Mouse (Mus musculus) gastrocnemius, postnatal 25 days (tissue): ENCODE results near the gene Oas1f. TPM values are rescaled to one million over a fixed set of nuclear protein-coding genes. Genes with fewer than 3 reads are reported as not detected.
A peak's percentile ranks its signal among the peaks of the same experiment; 100 is the strongest.
"Not testable (repeated sequence)": the region's sequence is repeated elsewhere in the genome, so short reads cannot be mapped to it uniquely, and the experiment has no call there.

ENCODE experiments used
- DNase-seq: peaks from one replicate; pipeline ENCODE4 v3.0.0; 2022
- long read RNA-seq, 2 experiments: library from polyadenylated mRNA; stranded (forward); transcript quantifications; one replicate each; pipeline ENCODE4 v2.0.0; 2021
- total RNA-seq, 2 experiments: library from RNA; stranded (reverse); gene quantifications; 1 replicate in 1 of 2; 2 replicates in 1 of 2; pipeline ENCODE4 v1.2.3; 2021

The Oas1f gene
- total RNA-seq = not detected
- long read RNA-seq, experiment 1 = 0 reads
- long read RNA-seq, experiment 2 = 0 reads

DNA sequence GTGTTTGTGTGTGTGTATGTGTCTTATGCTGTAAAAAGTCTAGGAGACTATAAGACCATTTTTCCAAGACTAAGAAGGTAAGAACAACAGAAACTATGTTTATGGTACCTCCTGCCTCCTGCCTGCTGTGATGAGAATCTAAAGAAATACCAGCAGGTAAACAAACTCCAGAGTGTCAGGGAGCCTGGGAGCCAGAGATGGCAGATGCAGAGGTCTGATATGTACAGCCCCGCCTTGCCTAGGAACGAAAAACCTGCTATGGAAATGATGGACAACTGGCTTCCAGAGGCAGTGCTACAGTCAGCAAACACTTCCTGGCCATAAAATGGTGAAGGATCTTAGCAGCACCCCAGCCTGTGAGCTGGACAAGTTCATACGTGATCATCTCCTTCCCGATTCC is at the start of gene Oas1f:
Gene Oas1f (plus strand): TSS at position 301 of the 400 bp plus-strand sequence.
- no peak for DNase-seq

DNA sequence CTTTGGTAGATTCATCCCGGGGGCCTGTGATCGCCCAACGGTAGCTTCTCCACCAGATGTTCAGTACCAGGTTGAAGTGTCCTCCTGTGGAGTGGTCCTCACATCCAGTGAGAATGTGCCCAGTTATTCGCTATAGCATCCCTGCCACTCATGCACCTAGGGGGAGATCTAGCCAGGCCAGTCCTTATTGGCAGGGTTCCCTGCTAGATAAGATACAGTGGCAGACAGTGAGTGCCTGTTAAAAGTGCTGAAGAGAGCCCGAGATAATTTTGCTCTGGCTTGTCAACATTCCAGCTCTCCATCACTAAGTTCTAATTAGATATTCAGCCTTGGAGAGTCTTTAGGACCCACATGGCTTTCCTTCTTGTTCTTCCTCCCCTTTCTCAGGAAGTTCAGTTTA is 49.0 kb upstream of the Oas1f start:
- DNase-seq = not testable (repeated sequence)

DNA sequence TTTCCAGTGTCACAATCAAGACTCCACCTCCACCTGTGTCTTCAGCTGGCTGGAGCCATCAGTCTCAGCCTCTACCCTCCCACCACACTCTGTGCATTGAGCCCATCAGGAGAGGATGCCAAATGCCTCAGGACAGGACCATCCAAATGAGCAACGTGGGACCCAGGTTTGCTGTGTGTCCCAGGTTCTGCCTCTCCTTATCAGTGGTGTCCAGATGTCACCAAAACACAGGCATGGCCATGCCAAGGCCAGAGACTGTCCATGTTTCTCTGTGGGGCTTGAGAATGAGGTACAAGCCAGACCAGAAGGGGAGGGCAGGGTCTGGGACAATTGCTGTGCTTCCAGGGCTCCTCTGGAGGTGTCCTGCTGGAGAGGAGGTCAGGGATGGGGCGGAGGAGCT is 48.2 kb upstream of the Oas1f start:
- not testable (repeated sequence) for DNase-seq

DNA sequence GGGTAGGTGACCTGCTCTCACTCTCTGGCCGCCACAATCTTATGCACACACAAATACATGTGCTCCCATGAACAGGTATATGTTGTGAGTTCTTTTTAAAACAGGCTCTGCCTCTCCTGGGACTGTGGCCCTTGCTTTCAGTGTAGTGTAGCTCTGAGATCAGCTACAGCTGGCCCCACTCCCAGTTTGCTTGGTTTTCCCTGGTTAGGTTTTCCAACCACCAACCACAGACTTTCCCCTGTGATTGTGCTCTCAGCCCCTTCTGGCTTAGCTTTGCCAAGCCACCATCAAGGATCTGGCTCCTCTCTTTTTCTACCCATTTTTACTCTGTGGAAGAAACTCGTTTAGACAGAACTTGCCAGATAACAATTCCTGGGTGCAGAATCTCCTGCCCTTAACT is 43.6 kb upstream of the Oas1f start:
- DNase-seq = no peak

DNA sequence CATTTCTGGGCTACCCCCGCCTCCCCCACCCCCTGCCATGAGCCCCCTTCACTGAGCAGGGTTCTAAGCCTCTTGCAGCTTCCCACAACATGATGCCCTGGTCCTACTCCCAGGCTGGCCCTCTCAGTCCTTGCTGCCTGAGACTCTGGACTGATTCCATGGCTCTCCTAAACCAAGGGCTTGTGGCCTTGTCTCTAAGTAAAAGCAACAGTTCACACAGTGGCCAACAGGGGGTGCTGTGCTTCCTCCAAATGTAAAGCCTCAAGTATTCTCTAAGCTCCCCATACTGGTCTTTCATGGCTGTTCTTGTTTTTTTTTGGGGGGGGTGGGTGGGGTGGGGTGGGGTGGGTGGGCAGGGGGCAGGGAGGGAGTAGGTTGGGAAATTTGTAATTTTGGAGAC is 40.7 kb upstream of the Oas1f start:
- no peak for DNase-seq

DNA sequence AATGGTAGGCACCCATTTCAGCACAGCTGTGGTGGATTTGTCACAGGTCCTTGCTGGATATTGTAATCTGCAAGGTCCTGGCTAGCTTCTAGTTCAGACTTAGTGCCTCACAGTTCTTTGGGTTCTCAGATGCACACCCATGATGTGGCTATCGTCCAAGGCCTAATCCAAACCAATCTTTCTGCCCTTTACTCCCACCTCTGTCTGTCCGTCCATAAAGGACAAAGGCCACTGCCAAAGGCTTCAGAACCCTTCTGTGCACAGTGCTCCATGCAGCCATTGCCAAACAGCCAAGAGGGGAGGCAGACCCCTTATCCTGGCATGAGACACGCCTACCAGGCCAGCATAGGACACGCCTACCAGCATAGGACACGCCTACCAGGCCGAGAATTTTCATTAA is 38.0 kb upstream of the Oas1f start:
- DNase-seq = no peak

DNA sequence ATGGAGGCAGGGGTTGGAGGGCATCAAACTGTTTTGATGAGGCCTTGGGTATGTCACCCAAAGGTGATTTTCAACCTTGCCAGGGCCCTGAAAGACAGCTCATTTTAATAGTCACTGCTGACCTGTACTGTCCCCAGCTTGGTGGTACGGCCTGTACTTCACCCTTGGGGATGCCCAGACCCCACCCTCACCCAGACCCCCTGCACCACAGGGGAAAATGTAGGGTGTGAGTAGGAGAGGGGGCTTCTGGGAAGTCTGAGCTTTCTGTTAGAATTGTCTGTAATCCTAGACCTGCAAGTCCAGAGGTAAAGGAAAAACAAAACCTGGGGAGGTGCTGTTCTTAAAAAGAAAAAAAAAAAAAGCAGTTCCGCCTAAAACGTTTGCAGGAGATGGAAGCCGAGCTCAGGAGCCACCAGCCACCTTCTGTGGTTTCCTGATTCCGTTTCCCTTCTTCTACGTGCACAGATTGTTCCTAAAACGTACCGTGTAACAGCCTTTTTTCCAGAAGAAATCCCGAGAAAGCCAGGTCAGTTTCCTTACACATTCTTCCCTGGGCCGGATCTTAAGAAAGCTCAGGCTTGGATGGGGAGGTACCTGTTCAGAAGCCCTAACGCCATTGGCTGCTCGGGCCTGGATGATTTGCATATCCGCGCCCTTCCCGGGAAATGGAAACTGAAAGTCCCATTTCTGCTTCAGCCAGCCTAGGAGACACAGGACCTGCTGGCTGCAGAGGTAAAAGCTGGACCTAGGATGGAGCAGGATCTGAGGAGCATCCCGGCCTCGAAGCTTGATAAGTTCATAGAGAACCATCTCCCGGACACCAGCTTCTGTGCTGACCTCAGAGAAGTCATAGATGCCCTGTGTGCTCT is 35.0 kb upstream of the Oas1f start, which contains the start of gene Oas1c:
Gene Oas1c (minus strand): TSS at position 564 of the 869 bp plus-strand sequence.
- DNase-seq = peak; percentile 81

DNA sequence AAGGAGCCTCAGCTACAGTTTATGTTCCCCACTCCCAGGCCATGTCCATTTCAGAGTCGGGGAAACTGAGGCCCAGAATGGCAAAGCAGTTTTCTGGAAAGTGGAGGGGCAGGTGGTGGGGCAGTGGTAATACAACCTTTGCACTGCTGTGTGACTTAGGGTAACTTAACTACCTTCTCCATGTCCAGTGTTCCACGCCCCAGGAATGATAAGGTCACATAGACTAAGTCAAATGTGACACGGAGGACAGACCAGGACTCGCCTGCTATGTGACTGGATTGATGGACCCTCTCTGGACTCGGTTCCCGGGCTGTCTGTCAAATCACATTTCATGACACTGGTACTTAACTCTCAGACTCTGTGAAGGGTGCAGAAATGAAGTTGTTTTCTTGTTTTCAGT is 34.1 kb upstream of the Oas1f start:
- no peak for DNase-seq

DNA sequence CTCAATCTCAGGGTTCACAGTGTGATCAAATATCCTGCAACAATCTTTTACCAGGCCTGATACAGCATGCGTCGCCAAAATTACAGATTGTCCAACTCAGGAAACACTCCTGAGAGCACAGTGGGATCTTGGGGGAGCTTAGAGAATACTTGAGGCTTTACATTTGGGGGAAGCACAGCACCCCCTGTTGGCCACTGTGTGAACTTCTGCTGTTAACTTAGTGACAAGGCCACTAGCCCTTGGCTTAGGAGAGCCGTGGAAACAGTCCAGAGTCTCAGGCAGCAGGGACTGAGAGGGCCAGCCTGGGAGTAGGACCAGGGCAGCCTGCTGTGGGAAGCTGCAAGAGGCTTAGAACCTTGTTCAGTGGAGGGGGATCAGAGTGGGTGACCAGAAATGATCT is 31.2 kb upstream of the Oas1f start:
- DNase-seq = no peak

DNA sequence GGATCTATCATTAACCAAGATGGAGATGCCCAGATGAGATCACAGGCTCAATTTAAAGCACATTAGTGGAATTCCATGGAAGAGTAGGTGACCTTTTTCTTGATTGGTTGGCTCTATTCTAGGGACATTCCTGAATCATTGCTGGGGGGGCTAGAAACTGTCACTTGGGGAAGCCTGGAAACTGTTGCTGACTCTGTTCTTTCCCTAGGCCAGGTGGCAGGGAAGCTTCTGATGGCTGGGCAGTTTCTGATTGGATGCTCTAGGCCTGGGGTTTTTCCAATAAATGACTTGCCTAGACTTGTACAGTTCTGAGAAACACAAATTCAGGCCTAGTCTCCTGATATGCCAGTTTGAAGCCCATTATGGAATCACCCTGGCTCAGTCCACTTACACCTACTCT is 28.2 kb upstream of the Oas1f start:
- no peak for DNase-seq

DNA sequence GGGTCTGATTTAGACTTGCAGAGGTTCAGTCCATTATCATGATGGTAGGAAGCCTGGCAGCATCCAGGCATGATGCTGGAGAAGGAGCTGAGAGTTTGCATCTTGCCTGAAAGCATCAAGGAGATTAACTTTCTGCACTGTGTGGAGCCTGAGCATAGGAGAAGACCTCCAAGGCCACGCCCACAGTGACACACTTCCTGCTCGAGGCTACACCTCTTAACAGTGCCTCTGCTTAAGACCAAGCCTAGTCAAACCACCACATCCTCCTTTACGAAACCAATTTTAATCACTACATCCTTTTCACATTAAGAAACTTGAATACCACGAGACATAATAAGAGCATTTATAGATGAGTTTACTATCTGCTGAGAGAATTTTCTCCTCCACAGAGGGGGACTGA is 16.1 kb upstream of the Oas1f start:
- DNase-seq = no peak

DNA sequence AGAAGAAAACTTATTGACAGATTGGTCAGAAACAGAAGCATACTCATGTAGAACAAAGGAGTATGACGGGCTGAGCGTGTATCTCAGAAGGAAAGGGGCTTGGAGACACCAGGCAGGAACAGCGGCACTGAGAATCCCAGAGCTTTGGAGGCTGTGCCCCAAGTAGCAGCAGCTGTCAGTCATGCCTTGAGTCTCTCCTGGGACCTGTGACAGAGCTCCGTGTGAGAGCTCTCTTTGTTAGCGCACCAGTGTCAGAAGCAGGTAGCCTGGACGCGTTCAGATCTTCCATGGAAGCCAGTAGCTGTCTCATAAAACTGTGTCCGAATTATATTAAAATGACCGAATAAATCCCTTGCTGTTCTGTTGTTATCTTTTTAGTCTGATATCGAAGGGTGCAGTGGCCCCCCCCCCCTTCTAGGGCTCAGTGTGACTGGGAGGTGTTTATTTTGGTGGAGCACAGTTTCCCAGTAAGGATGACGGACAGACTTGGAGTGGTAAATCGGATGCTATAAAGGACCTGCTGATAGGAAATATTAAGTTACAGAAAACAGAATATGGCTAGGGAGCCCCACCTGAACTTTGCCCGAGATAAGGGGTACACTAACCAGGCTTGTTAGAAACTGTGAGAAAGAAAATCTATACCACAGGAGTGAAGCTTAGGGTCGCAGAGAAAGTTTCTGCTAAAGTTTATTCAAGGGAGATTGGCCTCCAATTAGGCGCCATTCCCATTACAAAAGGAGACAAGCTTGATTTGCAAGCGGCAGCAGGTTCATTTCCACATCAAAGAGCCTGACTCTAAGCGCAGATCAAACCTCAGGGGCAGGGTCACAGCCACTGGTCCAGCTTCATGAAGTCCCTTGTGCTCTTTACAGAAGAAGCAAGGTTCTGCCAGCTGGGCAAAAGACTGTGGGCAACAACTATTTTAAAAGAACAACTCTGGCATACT is 13.6 kb upstream of the Oas1f start:
- DNase-seq = no peak

DNA sequence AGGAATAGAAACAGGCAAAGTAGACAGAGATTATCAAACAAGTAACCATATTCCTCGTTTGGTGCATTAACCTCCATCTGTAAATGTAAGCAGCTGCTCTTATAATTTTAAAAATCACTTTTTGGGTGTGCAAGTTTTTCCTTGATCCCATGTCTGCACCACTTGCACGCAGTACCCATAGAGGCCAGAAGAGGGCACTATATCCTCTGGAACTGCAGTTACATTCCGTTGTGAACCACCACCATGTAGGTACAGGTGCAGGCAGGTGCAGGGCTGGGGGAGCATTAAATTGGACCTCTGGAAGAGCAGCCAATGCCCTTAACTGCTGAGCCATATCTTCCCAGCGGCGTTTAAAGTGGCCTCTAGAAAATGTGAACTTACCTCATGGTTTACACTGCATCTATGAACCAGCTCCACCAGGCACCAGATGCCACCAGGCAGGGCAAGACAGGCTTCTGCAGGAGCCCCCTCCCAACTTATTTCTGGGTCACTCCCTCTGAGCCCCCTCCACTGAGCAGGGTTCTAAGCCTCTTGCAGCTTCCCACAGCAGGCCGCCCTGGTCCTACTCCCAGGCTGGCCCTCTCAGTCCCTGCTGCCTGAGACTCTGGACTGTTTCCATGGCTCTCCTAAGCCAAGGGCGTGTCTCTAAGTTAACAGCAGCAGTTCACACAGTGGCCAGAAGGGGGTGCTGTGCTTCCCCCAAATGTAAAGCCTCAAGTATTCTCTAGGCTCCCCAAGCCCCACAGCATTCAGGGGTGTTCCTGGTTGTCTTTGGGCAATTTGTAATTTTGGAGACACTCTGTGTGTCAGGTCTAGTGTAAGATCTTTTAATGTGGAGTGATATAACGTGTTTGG is 10.2 kb upstream of the Oas1f start:
- no peak for DNase-seq

DNA sequence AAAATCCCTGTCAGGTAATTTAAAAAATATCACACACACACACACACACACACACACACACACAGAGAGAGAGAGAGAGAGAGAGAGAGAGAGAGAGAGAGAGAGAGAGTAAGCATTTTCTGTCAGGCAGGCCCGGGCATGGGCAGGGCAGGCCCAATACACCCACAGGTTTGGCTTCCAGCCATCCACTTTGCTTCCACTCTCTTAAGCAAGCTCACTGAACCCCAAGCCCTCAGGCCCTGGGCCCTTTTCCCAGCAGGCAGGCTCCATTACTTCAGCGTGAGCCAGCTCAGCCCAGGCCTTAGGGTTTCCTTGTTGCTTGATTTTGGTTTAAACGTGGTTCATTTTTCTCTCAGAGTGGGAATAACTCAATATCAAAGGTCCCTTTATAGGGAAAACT is 2.5 kb upstream of the Oas1f start:
- DNase-seq = no peak

DNA sequence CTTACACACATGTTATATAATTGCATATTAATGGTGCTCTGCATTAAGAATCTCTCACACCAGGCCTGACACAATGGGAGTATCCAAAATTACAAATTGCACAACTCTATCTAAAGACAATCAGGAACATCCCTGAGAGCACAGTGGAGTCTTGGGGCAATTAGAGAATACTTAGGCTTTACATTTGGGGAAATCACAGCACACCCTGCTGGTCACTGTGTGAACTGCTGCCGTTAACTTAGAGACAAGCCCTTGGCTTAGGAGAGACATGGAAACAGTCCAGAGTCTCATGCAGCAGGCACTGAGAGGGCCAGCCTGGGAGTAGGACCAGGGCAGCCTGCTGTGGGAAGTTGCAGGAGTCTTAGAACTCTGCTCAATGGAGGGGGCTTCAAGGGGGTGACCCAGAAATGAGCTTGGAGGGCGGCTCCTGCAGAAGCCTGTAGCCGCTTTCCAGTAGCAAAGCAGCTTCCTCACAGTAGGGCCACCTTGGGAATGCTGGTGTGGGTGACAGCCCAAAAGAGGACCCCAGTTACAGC is 2.5 kb downstream of the Oas1f start:
- no peak for DNase-seq

DNA sequence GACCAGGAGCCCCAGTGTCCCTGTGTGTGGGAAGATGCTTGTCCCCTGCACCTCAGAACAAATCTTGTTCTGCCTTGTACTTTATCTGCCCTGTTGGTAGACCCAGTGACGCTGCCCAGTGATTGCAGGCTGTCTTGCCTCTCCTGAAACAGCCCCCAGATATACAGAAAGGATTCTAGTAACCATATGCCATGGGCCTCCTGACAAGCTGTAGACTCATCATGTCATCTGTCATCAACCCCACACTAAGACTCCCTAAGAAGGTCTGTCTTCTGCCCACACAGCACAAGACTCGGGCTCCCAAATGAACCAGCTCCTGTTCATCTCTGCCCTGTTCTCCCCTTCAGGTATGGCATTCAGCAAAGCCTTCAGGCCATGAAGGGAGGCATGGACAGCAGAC is 12.1 kb downstream of the Oas1f start:
- DNase-seq = no peak

DNA sequence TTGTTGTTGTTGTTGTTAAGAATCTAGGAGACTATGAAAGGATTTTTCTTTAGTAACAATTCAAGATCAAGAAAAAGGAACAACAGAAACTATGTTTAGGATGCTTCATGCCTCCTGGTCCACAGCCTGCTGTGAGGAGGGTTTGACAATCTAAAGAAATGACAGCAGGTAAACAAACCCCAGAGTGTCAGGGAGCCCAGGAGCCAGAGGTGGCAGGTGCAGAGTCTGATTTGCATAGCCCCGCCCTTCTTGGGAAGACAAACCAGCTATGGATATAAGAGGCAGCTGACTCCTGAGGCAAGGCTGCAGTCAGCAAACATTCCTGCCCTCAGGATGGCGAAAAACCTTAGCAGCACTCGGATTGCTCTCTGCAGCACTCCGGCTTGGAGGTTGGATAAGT is 14.0 kb downstream of the Oas1f start, which contains the start of gene Oas1h:
Gene Oas1h (plus strand): TSS at position 301 of the 400 bp plus-strand sequence.
- no peak for DNase-seq

DNA sequence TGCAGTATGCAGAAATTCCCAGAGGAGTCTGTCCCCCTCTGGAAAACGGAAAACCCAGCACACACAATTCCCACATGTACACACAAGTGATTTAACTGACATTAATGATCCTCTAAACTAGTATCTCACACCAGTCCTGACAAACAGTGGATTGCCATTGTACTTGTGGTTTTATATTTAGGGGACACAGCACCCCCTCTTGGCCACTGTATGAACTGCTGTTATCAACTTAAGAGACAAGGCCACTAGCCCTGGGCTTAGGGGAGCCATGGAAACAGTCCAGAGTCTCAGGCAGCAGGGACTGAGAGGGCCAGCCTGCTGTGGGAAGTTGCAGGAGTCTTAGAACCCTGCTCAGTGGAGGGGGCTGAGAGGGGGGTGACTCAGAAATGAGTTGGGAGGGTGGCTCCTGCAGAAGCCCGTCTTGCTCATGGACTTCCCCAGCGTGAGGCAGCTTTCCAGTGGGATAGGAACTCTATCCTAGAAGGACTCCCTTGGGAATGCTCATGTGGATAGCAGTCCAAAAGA is 18.2 kb downstream of the Oas1f start:
- DNase-seq = no peak

DNA sequence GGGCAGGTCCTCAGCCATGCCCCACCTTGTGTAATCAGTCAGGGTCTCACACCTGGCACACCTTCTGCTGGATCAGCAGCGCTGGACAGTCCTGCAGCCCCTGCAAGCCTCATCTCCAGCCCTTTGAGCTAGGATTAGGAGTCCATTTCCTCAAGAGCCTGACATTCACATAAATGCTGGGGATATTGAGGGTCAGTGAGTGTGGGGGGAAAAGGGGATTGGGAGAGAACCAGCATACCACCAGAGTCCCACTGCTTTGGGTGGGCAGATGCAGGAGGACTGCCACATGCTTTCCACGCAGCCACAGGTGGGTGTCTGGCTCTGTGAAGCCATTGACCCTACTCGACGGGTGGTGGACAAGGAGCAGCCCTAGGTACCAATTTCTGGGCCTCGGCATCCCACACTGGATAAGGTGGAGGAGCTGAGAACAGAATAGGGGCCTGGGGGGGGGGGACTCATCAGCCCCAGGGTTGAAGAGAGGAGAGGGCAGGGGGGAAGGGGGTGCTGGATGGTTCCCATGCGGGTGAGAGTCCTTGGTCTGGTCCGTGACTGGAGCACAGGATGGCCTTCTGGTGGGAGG is 22.4 kb downstream of the Oas1f start:
- DNase-seq = no peak

DNA sequence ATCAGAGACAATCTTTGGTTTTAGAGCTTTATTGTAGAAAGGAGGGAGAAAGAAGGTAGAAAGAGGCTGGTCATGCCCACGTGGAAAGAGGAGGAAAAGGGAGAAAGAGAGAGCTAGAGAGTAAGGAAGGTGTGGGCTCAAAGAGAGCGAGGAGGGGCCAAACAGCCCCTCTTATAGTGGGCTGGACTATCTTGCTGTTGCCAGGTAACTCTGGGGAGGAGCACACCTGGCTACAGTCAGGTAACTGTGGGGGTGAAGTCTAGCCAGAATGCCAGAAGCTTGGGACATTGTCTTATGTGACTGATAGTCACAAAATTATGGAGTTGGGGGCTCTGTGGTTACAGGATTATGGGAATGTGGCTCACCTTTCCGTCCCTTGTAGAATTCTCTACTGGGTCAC is 22.9 kb downstream of the Oas1f start:
- no peak for DNase-seq

DNA sequence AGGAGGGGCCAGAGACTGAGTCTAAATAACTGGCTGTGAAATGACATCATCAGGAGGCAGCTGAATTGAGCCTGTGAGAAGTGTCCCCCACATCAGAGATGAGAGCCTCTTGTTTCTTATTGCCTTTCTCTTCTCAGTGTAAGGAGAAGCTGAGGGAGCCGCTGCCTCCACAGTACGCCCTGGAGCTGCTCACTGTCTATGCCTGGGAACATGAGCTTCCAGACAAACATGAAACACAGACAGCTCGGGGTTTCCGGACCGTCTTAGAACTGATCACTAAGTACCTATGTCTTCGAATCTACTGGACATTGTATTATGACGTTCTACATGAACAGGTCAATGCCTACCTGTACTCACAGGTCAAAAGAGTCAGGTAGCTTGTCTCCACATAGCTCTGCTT is 23.6 kb downstream of the Oas1f start:
- no peak for DNase-seq
